Mouse (Mus musculus): ENCODE measurements around the gene Ccdc86. TPM values are rescaled to one million over a fixed set of nuclear protein-coding genes. Genes with fewer than 3 reads are reported as not detected.

The Ccdc86 gene
- 29.7 and 32.4 TPM in 2 replicates for polyA plus RNA-seq (2014; fragmentation: Nextera tagmentation; extraction: Ambion mirVana)

DNA sequence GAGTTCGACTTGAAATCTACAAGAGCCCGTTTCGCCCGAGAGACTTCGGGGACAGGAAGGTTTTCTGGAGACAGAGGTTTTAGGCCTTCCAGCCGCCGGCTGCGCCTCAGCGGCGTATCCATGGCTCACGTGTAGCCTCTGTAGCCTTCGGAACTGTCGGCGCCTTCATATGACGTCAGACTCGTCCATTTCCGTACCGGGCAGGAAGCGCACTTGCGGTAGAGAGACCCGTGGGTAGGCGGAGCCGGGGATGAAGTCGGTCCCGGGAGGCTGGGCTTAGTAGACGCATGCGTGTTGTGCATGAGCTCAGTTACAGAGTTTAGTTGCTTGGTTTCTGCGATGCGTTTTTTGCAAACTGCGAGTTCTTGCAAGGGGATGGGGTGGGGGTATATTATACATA, at the start of gene Ccdc86:
Gene Ccdc86 (minus strand): TSS at position 155 of the 400 bp plus-strand sequence.
- ATAC-seq (replicated peaks; ENCODE audit: low FRiP score, low TSS enrichment, low read depth): peak; percentile 97
- DNase-seq (ENCODE audit: low spot score): peak; percentile 98
- H3K36me3 ChIP-seq (ENCODE audit: control insufficient read depth, insufficient read depth, low read length): peaks cover 21% of the 10 kb centered on the region
- H3K4me1 ChIP-seq (replicated peaks; ENCODE audit: control insufficient read depth, insufficient read depth, low read length): peaks cover 36% of the 10 kb centered on the region
- no peaks in the 10 kb centered on the region for H3K9me3 ChIP-seq (ENCODE audit: control insufficient read depth, low read length)
- peak within 1 kb of the TSS; percentile 63 for H3K4me3 ChIP-seq (ENCODE audit: low read depth, low read length)
- H3K4me2 ChIP-seq (ENCODE audit: low read length): peak within 1 kb of the TSS; percentile 84
- no peaks in the 10 kb centered on the region for H3K27me3 ChIP-seq (replicated peaks; ENCODE audit: control insufficient read depth, insufficient read depth, low read length)
- peak within 1 kb of the TSS; percentile 74 for H3K9ac ChIP-seq (ENCODE audit: low read length)
- peak within 1 kb of the TSS; percentile 67 for H3K27ac ChIP-seq (ENCODE audit: low read depth)
- WGBS: 0% methylated on average over 30 of the region's 30 CpGs

DNA sequence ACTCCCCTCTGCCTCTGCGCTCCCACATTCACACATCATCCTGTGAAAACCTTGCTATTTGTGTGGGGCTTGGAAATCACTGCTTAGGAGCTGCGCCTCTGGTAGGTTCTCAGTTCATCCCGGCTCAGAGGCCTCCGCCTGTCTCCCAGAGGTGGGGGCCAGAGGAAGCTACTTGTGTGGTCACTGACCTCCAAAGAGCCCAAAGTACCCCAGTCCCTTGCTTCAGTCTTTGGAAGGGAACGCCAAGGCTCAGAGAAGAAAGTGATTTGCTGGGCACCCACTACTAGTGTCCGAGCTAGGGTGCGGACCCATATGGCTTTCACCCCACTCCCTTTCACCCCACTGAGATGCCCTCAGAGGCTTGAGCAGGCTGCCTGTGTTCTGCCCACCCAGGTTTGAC, 44.1 kb upstream of the Ccdc86 start, which contains the start of gene Ms4a15:
Gene Ms4a15 (minus strand): TSS at position 101 of the 400 bp plus-strand sequence.
- Histone ChIP-seq H3K4me2 (ENCODE audit: low read length) (no peak within 1 kb of the TSS), H3K4me1 (replicated peaks; ENCODE audit: control insufficient read depth, insufficient read depth, low read length) (no peaks in the 10 kb centered on the region), H3K27me3 (replicated peaks; ENCODE audit: control insufficient read depth, insufficient read depth, low read length) (no peaks in the 10 kb centered on the region), H3K9me3 (ENCODE audit: control insufficient read depth, low read length) (no peaks in the 10 kb centered on the region), H3K4me3 (ENCODE audit: low read depth, low read length) (no peak within 1 kb of the TSS), H3K27ac (ENCODE audit: low read depth) (no peak within 1 kb of the TSS), H3K36me3 (ENCODE audit: control insufficient read depth, insufficient read depth, low read length) (no peaks in the 10 kb centered on the region), H3K9ac (ENCODE audit: low read length) (no peak within 1 kb of the TSS)
- DNase-seq (ENCODE audit: low spot score): no peak
- ATAC-seq (replicated peaks; ENCODE audit: low FRiP score, low TSS enrichment, low read depth): no peak
- 94% methylated on average over 7 of the region's 7 CpGs for WGBS

DNA sequence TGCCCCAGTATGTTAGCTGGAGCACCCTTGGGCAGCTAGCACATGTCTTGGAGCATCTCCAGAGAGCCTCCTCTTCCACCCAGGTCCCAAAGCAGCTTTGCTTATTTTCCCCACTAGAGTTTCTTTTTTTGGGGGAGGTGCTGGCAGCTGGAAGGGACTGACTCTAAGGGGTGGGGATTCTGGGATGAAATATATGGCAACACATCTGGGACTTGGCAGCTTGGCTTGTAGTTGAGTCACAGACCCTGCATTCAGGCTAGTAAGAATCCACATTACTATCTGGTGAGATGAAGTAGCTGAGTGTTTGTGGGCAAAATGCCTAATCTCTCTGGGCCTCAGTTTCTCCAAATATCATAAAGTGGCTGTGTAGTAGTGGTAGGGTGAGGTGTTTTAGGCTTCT, 42.8 kb upstream of the Ccdc86 start:
- Histone ChIP-seq H3K4me2 (ENCODE audit: low read length) (no peak overlapping the region), H3K27ac (ENCODE audit: low read depth) (no peak overlapping the region), H3K9ac (ENCODE audit: low read length) (no peak overlapping the region), H3K27me3 (replicated peaks; ENCODE audit: control insufficient read depth, insufficient read depth, low read length) (no peaks in the 10 kb centered on the region), H3K9me3 (ENCODE audit: control insufficient read depth, low read length) (no peaks in the 10 kb centered on the region), H3K36me3 (ENCODE audit: control insufficient read depth, insufficient read depth, low read length) (no peaks in the 10 kb centered on the region), H3K4me3 (ENCODE audit: low read depth, low read length) (no peak overlapping the region), H3K4me1 (replicated peaks; ENCODE audit: control insufficient read depth, insufficient read depth, low read length) (no peaks in the 10 kb centered on the region)
- ATAC-seq (replicated peaks; ENCODE audit: low FRiP score, low TSS enrichment, low read depth) (no peak), DNase-seq (ENCODE audit: low spot score) (no peak)

DNA sequence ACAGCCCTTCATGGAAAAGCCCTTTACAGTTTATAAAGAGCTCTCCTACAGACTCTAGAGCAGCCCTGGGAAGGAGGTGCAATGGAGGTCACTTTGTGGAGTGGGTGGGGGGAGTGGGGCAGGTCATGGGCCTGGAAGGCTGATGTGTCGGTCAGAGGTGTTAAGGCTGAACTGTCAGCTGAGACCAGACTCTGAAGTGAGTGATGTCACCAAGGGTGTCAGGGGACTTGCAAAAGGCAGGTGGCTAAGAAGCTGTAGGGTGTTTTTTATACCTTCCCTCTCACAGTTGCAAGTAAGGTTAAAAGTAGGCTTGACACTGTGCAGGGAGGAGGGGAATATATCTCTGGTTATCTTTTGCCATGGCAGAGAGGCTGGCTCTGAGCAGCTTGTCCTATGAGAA, 41.7 kb upstream of the Ccdc86 start:
- H3K9me3 ChIP-seq (ENCODE audit: control insufficient read depth, low read length): no peaks in the 10 kb centered on the region
- H3K27me3 ChIP-seq (replicated peaks; ENCODE audit: control insufficient read depth, insufficient read depth, low read length): no peaks in the 10 kb centered on the region
- no peaks in the 10 kb centered on the region for H3K4me1 ChIP-seq (replicated peaks; ENCODE audit: control insufficient read depth, insufficient read depth, low read length)
- H3K9ac ChIP-seq (ENCODE audit: low read length): no peak overlapping the region
- H3K36me3 ChIP-seq (ENCODE audit: control insufficient read depth, insufficient read depth, low read length): no peaks in the 10 kb centered on the region
- no peak overlapping the region for H3K27ac ChIP-seq (ENCODE audit: low read depth)
- ATAC-seq (replicated peaks; ENCODE audit: low FRiP score, low TSS enrichment, low read depth) (no peak), DNase-seq (ENCODE audit: low spot score) (no peak)
- H3K4me2 ChIP-seq (ENCODE audit: low read length): no peak overlapping the region
- no peak overlapping the region for H3K4me3 ChIP-seq (ENCODE audit: low read depth, low read length)
- 26% methylated on average over 1 of the region's 1 CpGs for WGBS

GRCm38 (mm10) chr19:10988563-10988962, 39.5 kb upstream of the Ccdc86 start:
- no peak overlapping the region for H3K27ac ChIP-seq (ENCODE audit: low read depth)
- H3K27me3 ChIP-seq (replicated peaks; ENCODE audit: control insufficient read depth, insufficient read depth, low read length): no peaks in the 10 kb centered on the region
- no peak overlapping the region for H3K9ac ChIP-seq (ENCODE audit: low read length)
- no peaks in the 10 kb centered on the region for H3K36me3 ChIP-seq (ENCODE audit: control insufficient read depth, insufficient read depth, low read length)
- DNase-seq (ENCODE audit: low spot score) (no peak), ATAC-seq (replicated peaks; ENCODE audit: low FRiP score, low TSS enrichment, low read depth) (no peak)
- H3K4me3 ChIP-seq (ENCODE audit: low read depth, low read length): no peak overlapping the region
- H3K4me2 ChIP-seq (ENCODE audit: low read length): no peak overlapping the region
- no peaks in the 10 kb centered on the region for H3K4me1 ChIP-seq (replicated peaks; ENCODE audit: control insufficient read depth, insufficient read depth, low read length)
- WGBS: 83% methylated on average over 1 of the region's 1 CpGs
- H3K9me3 ChIP-seq (ENCODE audit: control insufficient read depth, low read length): no peaks in the 10 kb centered on the region

GRCm38 (mm10) chr19:10985889-10986288, 36.8 kb upstream of the Ccdc86 start:
- H3K4me1 ChIP-seq (replicated peaks; ENCODE audit: control insufficient read depth, insufficient read depth, low read length): no peaks in the 10 kb centered on the region; the same call in 1 of the 2 replicates

DNA sequence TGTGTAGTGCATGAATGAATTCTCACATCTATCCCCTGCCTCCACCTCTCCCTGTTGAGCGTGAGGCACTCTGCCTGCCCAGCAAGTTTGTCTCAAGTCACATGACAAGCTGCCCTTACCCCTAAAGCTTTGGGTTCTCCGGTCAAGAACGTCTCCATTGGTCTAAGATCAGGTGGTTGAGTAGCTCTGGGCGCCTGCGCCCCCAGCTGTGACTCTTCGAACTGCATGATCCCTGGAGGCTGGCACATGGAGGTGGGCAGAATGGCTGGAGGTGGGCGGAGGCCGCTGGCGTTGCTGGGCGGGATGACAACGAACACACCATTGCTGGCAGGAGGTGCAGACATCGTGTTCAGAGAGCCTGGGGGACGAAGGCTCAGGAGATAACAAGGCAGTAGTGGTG, 35.5 kb upstream of the Ccdc86 start:
- H3K4me2 ChIP-seq (ENCODE audit: low read length): no peak overlapping the region
- no peaks in the 10 kb centered on the region for H3K36me3 ChIP-seq (ENCODE audit: control insufficient read depth, insufficient read depth, low read length)
- H3K4me3 ChIP-seq (ENCODE audit: low read depth, low read length): no peak overlapping the region
- H3K9me3 ChIP-seq (ENCODE audit: control insufficient read depth, low read length): no peaks in the 10 kb centered on the region
- no peak for DNase-seq (ENCODE audit: low spot score)
- no peak overlapping the region for H3K9ac ChIP-seq (ENCODE audit: low read length)
- no peak overlapping the region for H3K27ac ChIP-seq (ENCODE audit: low read depth)
- no peaks in the 10 kb centered on the region; the same call in 1 of the 2 replicates for H3K4me1 ChIP-seq (replicated peaks; ENCODE audit: control insufficient read depth, insufficient read depth, low read length)
- 77% methylated on average over 13 of the region's 13 CpGs for WGBS
- no peak for ATAC-seq (replicated peaks; ENCODE audit: low FRiP score, low TSS enrichment, low read depth)
- H3K27me3 ChIP-seq (replicated peaks; ENCODE audit: control insufficient read depth, insufficient read depth, low read length): no peaks in the 10 kb centered on the region

More at GRCm38 (mm10) chr19:10985889-10986288, 36.8 kb upstream of the Ccdc86 start:
- ATAC-seq (replicated peaks; ENCODE audit: low FRiP score, low TSS enrichment, low read depth): no peak
- no peak for DNase-seq (ENCODE audit: low spot score)
- Histone ChIP-seq H3K27ac (ENCODE audit: low read depth) (no peak overlapping the region), H3K4me2 (ENCODE audit: low read length) (no peak overlapping the region), H3K4me3 (ENCODE audit: low read depth, low read length) (no peak overlapping the region), H3K9ac (ENCODE audit: low read length) (no peak overlapping the region), H3K27me3 (replicated peaks; ENCODE audit: control insufficient read depth, insufficient read depth, low read length) (no peaks in the 10 kb centered on the region), H3K9me3 (ENCODE audit: control insufficient read depth, low read length) (no peaks in the 10 kb centered on the region), H3K36me3 (ENCODE audit: control insufficient read depth, insufficient read depth, low read length) (no peaks in the 10 kb centered on the region)
- WGBS: 94% methylated on average over 4 of the region's 4 CpGs

DNA sequence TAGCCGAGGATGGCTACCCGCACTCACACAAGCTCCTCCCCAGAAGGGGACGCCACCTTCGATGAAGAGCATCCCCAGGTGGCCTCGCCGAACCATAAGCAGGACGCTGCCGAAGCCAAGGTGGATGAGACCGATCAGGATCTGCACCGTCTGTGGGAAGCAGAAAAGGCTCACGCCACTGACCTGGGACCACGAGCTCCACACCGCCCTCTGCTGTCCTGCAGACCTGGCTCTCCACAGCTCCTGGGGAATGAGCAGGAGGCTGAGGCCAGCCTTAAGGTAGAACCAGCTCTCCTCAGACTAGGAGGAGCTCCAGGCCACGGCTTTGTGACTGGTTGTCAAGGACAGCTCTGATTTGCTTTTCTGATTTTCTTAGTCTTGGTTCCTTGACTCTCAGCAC, 34.1 kb upstream of the Ccdc86 start:
- H3K36me3 ChIP-seq (ENCODE audit: control insufficient read depth, insufficient read depth, low read length): no peaks in the 10 kb centered on the region
- no peak overlapping the region for H3K27ac ChIP-seq (ENCODE audit: low read depth)
- no peaks in the 10 kb centered on the region for H3K9me3 ChIP-seq (ENCODE audit: control insufficient read depth, low read length)
- no peak overlapping the region for H3K9ac ChIP-seq (ENCODE audit: low read length)
- no peaks in the 10 kb centered on the region for H3K27me3 ChIP-seq (replicated peaks; ENCODE audit: control insufficient read depth, insufficient read depth, low read length)
- WGBS: 23% methylated on average over 14 of the region's 14 CpGs
- no peak overlapping the region for H3K4me2 ChIP-seq (ENCODE audit: low read length)
- no peaks in the 10 kb centered on the region; the same call in 1 of the 2 replicates for H3K4me1 ChIP-seq (replicated peaks; ENCODE audit: control insufficient read depth, insufficient read depth, low read length)
- ATAC-seq (replicated peaks; ENCODE audit: low FRiP score, low TSS enrichment, low read depth) (no peak), DNase-seq (ENCODE audit: low spot score) (peak; percentile 70)
- no peak overlapping the region for H3K4me3 ChIP-seq (ENCODE audit: low read depth, low read length)

DNA sequence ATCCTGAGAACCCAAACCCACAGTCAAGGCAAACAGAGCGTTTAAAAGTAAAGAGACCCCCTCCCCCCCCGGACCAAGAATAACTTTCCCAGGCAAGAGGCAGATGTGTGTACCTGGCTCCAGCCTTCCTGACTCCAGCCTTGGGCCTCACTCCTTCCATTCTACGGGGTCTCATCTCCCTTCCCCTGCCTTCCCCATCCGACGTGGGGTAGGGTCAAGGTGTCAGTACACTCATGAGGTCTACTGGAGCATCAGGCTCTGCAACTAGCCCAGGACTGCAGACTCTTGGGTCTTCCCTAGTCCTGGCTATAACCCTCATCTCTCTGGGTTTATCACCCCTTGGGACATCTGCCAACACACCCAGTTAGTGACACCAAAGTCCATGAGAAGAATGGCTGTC, 31.1 kb upstream of the Ccdc86 start:
- H3K4me1 ChIP-seq (replicated peaks; ENCODE audit: control insufficient read depth, insufficient read depth, low read length): no peaks in the 10 kb centered on the region; the same call in 1 of the 2 replicates
- H3K9ac ChIP-seq (ENCODE audit: low read length): no peak overlapping the region
- no peak overlapping the region for H3K4me3 ChIP-seq (ENCODE audit: low read depth, low read length)
- H3K27ac ChIP-seq (ENCODE audit: low read depth): no peak overlapping the region
- H3K4me2 ChIP-seq (ENCODE audit: low read length): no peak overlapping the region
- no peaks in the 10 kb centered on the region for H3K27me3 ChIP-seq (replicated peaks; ENCODE audit: control insufficient read depth, insufficient read depth, low read length)
- ATAC-seq (replicated peaks; ENCODE audit: low FRiP score, low TSS enrichment, low read depth) (no peak), DNase-seq (ENCODE audit: low spot score) (no peak)
- no peaks in the 10 kb centered on the region for H3K9me3 ChIP-seq (ENCODE audit: control insufficient read depth, low read length)
- 85% methylated on average over 5 of the region's 5 CpGs for WGBS
- no peaks in the 10 kb centered on the region for H3K36me3 ChIP-seq (ENCODE audit: control insufficient read depth, insufficient read depth, low read length)
